Mouse (Mus musculus) ovary, postnatal 10 days (tissue): ENCODE measurements around the gene Ncbp3.
A peak's percentile ranks its signal among the peaks of the same experiment; 100 is the strongest.

Source experiments
- DNase-seq: peaks from one replicate; pipeline ENCODE4 v3.0.0; 2022; ENCODE audit warnings: low spot score

Ncbp3 gene

GRCm38 (mm10) chr11:73030821-73031498 lies 16.6 kb upstream of the Ncbp3 start:
- DNase-seq: peak; percentile 54

GRCm38 (mm10) chr11:73031536-73031935 lies 16.0 kb upstream of the Ncbp3 start:
- no peak for DNase-seq

GRCm38 (mm10) chr11:73036077-73036476 lies 11.5 kb upstream of the Ncbp3 start:
- DNase-seq: no peak

GRCm38 (mm10) chr11:73036889-73037288 lies 10.7 kb upstream of the Ncbp3 start:
- DNase-seq: no peak

- no peak for DNase-seq
Observed at GRCm38 (mm10) chr11:73037691-73038090, 9.9 kb upstream of the Ncbp3 start.

- peak; percentile 45 for DNase-seq
Observed at GRCm38 (mm10) chr11:73039102-73039799, 8.3 kb upstream of the Ncbp3 start.

- DNase-seq: no peak
Observed at GRCm38 (mm10) chr11:73044229-73044755, 3.3 kb upstream of the Ncbp3 start.

GRCm38 (mm10) chr11:73044789-73045188 lies 2.8 kb upstream of the Ncbp3 start:
- no peak for DNase-seq

- DNase-seq: no peak
Observed at GRCm38 (mm10) chr11:73048030-73048876, 670 bp downstream of the Ncbp3 start.

GRCm38 (mm10) chr11:73049335-73049734 lies 1.8 kb downstream of the Ncbp3 start:
- DNase-seq: peak; percentile 49

GRCm38 (mm10) chr11:73052795-73053194 lies 5.2 kb downstream of the Ncbp3 start:
- no peak for DNase-seq

GRCm38 (mm10) chr11:73057701-73058100 lies 10.1 kb downstream of the Ncbp3 start:
- DNase-seq: no peak

GRCm38 (mm10) chr11:73059630-73060029 lies 12.0 kb downstream of the Ncbp3 start:
- no peak for DNase-seq

GRCm38 (mm10) chr11:73061413-73061812 lies 13.8 kb downstream of the Ncbp3 start:
- no peak for DNase-seq

GRCm38 (mm10) chr11:73071839-73072238 lies 24.3 kb downstream of the Ncbp3 start:
- DNase-seq: no peak

GRCm38 (mm10) chr11:73076295-73076694 lies 28.7 kb downstream of the Ncbp3 start:
- no peak for DNase-seq

GRCm38 (mm10) chr11:73076733-73077132 lies 29.1 kb downstream of the Ncbp3 start:
- no peak for DNase-seq

GRCm38 (mm10) chr11:73077211-73077720 lies 29.7 kb downstream of the Ncbp3 start:
- DNase-seq: no peak

- no peak for DNase-seq
Observed at GRCm38 (mm10) chr11:73078615-73079014, 31.0 kb downstream of the Ncbp3 start.

GRCm38 (mm10) chr11:73080306-73080705 lies 32.7 kb downstream of the Ncbp3 start:
- no peak for DNase-seq

GRCm38 (mm10) chr11:73084303-73084702 lies 36.7 kb downstream of the Ncbp3 start:
- no peak for DNase-seq

- no peak for DNase-seq
Observed at GRCm38 (mm10) chr11:73084804-73085231, 37.2 kb downstream of the Ncbp3 start.
